Mouse (Mus musculus) yolk sac, embryonic 10.5 days (tissue): ENCODE data around the gene Efcab12.

Source experiments
- DNase-seq: peaks from one replicate; pipeline ENCODE4 v3.0.0-alpha.2; 2017; ENCODE audit warnings: low spot score

Gene Efcab12

DNA sequence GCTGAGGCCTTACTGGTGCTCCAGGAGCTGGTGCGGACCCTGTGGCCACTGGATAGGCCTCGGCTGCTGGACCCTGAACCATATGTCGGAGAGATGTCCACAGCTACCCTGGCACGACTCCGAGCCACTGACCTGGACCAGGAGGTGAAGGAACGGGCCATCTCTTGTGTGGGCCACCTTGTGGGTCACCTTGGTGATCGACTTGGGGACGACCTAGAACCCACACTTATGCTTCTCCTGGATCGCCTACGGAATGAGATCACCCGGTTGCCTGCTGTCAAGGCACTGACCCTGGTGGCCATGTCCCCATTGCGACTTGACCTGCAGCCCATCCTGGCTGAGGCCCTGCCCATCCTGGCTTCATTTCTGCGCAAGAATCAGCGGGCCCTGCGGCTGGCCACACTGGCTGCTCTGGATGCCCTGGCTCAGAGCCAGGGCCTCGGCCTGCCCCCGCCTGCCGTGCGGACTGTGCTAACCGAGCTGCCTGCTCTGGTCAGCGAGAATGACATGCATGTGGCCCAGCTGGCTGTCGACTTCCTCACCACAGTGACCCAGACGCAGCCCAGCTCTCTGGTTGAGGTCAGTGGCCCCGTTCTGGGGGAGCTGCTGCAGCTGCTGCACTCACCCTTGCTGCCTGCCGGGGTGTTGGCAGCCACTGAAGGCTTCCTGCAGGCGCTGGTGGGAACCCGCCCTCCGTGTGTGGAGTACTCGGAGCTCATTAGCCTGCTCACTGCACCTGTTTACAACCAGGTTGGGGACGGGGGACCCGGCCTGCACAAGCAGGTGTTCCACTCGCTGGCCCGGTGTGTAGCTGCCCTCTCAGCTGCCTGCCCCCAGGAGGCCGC, 46.1 kb downstream of the Efcab12 start:
- no peak for DNase-seq

DNA sequence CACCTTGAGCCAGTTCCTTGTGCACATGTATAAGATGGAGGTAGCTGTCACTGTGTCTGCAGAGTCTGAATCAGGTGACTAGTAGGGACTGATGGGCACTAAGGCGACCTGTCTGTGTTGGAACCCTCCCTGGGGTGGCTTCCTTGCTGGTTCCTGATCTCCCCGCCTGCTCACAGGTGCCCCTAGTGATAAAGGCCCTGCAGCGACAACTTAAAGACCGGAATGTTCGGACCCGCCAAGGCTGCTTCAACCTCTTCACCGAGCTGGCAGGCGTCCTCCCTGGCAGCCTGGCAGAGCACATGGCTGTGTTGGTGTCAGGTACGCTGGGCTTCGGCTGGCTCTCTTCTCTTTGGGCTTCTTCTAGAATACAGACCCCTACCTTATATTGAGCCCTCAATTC, 47.2 kb downstream of the Efcab12 start:
- DNase-seq, result no peak

DNA sequence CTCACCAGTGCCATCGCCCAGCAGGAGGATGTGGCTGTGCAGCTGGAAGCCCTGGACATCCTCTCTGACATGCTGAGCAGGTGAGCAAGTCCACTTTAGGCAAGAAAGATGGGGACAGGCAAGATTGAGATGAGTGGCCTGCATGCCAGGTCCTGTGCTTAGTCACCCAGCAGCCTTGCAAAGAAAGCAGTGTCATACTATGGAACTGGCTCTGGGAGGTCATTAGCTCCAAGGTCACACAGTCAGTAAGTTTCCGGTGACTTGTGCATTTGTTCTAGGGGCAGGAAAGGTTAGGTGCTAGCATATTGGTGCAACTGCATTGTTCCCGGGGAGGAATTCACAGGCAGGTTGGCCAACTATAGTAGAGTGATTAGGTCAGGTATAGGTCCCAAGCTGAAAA, 55.4 kb downstream of the Efcab12 start:
- DNase-seq, result no peak

DNA sequence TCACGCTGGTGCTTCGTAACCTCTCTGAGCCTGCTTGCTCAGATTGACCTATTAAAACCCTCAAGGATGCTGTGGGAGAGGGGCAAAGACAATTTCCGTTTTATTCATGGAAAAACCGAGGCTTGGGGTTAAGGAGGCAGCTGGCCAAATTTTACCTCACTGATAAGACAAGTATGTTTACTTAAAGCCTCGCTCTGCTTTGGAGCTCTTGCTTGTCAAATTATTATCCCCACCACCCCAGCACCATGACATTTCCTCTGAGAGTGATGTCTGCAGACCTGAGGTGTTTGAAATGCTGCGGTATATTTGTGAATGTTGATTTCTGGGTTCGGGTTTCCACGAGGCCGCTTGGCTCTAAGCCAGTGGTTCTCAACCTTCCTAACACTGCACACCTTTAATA, 61.8 kb downstream of the Efcab12 start:
- DNase-seq, result no peak

DNA sequence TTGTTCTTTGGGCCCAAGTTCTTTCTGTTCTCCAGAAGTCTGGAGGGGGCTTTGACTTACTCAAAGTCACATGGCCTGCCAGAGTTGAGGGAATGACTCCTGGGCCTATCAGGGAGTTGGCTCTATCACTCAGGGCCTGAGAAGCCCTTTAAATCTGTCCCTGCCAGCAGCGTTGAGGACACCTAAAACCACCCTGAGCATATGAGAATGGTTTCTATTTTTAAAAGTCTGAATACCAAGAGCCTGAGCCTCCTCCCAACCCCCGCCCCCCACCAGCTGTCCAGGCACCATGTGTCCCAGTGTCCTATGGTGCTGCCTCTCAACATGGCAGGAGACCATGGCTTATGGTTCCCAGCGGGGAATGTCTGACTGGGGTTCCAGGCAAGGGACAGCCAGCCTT, 62.4 kb downstream of the Efcab12 start:
- no peak for DNase-seq

DNA sequence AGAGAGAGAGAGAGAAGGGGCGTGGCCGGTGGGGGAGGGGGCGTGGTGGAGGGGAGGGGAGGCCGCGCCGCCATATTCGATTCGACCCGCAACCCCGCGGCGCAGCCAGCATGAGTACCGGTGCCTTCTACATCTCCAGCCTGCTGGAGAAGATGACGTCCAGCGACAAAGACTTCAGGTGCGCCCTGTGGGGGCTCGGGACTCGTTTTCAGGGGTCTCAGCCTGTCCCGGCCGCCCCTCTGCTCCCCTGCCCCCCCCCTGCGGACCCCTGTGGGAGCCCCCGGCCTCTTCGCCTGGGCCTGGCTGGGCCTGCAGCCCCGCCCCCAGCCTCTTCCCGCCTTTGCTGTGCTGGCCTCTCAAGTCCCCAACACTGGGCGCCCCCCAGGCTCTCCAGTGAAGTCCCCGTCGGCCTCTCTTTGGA, 63.7 kb downstream of the Efcab12 start, which contains the start of gene Cand2:
TSS of gene Cand2 (plus strand) at position 38 of the 421 bp plus-strand sequence.
- DNase-seq, result peak; percentile 88

DNA sequence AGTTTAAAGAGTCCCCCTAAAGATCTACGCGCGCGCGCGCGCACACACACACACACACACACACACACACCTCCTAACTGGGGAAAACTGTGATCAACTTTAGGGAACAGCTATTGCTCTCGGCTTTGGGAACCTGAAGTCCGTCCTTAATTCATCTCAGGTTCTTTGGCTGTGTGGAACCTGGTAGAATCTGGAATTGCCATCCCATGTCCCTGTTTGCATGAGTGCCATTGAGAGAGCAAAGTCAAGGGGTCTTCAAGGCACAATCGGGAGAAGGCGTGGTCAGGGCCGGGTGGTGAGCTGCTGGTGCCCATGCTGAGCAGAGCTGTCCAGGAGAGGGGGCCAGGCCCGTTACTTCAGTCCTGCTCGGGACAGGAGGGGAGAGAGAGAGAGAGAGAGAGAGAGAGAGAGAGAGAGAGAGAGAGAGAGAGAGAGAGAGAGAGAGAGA, 64.2 kb downstream of the Efcab12 start:
- DNase-seq, result peak; percentile 71

DNA sequence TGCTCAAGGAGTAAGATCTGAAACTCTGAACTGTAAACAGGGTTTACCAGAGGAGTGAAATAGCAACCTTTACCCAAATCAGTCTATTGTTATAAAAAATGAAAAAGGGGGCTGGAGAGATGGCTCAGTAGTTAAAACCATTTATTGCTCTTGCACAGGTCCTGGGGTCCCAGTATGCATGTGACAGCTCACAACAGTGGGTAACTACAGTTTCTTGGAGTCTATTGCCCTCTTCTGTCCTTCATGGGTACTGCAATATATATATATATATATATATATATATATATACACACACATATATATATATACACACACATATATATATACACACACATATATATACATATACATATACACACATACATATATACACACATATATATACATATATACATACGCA, 65.6 kb downstream of the Efcab12 start:
- DNase-seq, result no peak

DNA sequence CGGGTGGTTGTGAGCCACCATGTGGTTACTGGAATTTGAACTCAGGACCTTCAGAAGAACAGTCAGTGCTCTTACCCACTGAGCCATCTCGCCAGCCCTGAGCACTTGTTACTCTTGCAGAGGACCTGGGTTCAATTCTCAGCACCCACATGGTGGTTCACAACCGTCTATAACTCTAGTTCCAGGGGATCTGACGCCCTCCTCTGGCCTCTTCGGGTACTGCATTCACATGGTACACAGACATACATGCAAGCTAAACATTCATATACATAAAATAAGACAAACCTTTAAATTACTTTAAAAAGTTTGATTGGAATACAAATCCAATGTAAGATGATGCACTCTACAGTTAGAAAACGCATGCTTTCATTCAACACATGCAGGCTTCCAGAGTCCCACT, 66.0 kb downstream of the Efcab12 start:
- DNase-seq, result no peak

DNA sequence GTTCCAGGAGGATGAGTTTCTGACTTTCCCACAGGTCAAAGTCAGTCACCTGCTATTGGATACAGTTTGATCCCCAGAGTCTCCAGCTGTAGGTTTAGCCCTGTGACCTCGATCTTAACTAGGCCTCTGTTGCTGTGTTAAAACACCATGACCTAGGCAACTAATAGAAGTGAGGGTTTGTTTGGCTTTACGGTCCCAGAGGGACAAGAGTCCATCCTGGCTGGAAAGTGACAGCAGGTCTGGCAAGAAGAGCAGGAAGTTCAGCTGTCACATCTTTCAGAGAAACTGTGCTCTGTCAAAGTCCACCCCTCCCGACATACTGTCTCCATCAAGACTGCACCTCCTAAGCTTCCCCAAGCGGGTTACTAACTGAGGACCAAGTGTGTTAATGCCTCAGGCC, 67.4 kb downstream of the Efcab12 start:
- DNase-seq, result peak; percentile 72

DNA sequence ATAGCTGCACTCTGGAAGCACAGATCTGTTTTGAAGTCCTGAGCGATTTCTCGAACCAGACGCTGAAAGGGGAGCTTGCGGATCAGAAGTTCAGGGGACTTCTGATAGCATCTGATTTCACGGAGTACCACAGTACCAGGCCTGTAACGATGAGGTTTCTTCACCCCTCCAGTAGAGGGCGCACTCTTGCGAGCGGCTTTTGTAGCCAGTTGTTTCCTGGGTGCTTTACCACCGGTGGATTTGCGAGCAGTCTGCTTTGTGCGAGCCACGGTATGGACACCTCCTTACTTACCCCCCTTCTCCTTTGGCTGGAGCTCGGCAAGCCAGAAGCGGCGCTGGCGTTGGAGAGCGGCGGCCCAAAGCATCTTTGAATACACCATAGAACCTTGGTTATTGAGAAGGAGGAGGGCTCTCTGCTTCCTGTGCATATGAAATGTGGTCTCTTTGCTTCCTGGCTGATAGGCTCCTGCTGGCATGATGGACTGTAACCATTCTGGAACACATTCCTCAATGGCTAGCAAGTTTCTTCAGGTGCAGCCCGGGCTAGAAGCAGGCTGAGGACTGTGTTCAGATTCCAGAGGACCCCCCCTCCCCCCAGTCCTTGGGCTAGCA, 68.0 kb downstream of the Efcab12 start:
- DNase-seq, result no peak

DNA sequence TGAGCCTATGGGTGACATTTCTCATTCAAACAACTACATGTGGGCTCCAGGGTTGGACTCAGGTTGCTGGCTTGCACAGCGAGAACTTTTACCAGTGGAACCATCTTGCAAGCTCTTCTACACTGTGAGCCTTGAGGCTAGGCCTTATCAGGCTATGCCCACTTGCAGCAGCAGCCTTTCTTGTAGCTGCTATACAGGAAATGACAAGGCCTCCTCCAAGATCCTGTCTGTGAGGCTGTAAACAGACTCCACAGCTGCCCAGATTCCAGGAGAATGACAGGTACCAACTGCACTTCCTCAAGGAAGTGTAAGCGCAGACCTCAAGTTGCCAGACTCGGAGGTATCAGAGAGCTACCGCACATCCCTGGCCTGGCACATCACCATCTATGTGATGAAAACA, 70.0 kb downstream of the Efcab12 start:
- no peak for DNase-seq

DNA sequence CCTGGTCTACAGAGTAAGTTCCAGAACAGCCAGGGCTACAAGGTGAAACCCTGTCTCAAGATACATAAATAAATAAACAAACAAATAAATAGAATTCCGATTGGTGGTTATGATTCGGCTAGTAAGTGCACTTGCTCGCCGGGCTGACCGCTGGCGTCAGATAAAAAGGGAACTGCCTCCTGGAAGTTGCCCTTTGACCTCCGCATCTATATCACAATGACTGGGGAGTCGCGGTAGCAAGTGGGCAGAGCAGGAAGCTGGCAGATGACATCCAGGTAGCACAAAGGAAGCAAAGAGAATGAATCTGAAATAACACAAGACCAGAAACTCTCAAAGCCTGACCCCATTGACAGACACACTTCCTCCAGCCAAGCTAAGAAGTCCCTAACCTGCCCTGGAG, 70.9 kb downstream of the Efcab12 start:
- DNase-seq, result peak; percentile 56

DNA sequence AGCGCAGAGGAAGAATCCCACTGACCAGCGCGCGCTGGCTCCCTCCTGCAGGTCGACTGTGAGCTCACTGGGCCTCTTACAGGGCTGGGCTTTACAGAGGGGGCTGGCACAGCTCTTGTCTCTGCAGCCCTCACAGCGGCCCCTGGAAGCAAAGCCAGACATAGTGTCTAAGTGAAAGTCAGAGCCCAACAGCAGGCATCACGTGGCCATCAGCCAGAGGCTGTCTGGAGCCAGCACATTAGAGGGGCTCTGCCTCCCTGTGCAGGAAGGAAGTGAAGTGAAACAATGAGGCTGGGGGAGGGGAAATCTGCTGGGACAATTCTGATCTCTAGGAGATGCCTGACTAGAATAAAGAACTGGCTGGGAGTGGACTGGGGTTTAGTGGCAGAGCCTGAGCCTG, 74.0 kb downstream of the Efcab12 start:
- DNase-seq, result peak; percentile 80

DNA sequence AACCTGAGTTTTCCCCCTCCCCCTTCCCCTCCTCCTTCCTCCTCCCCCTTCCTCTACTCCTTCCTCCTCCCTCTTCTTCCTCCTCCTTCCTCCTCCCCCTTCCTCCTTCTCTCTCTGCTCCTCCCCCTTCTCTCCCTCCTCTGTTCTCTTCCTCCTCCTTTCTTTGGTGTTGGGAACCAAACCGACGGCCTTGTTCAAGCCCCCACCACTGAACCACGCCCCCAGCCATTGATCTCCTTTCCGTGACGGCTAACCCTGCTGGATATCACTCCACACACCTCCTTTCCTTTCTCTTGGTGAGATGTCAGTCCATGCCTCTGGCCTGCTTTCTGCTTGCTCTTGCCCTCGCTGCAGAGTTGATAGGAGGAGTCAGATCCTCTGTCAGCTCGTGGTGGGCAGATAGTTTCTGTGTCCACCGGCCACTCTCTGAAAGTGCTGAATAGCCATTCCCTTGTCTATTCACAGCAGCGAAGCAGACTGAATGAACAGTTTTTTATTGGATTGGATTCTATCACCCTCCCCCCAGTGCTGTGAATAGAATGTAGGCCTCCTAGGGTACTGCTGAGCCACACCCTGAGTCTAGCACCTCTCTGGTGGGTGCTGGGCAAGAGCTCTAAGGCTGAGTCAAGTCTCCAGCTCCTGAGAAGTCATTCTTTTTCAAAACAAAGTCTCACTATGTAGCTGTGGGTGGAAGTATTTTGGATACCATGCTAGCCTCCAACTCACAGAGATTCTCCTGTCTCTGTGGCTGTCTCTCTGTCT, 76.0 kb downstream of the Efcab12 start, which contains the start of gene Tmem40:
TSS of gene Tmem40 (minus strand) at position 416 of the 762 bp plus-strand sequence.
- peak; percentile 70 for DNase-seq

DNA sequence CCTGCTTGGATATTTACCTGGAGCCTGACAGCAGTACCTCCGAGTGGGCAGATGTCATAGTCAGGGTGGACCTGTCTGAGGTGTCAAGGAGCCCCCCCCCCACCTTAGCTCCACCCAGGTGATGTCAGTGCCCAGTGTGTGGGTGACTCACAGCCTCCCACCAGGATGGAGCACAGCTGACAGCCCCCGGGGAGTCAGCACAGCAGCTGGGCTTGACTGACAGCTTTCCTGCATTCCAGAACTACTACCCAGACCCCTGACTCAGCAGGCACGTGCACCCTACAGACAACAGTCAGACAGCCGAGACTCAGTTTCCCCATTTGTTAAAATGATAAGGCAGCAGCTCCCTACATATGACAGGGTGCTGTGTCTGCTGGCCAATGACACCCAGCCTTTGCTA, 77.2 kb downstream of the Efcab12 start:
- DNase-seq, result no peak
